Mouse (Mus musculus): Measurements from ENCODE around the gene Ulk2. TPM values are rescaled to one million over a fixed set of nuclear protein-coding genes. Genes with fewer than 3 reads are reported as not detected.
A peak's percentile ranks its signal among the peaks of the same experiment; 100 is the strongest.

Gene Ulk2
- total and polyA plus RNA-seq, 3 experiments = 7.9 to 10.5 (median 9.3) TPM

DNA sequence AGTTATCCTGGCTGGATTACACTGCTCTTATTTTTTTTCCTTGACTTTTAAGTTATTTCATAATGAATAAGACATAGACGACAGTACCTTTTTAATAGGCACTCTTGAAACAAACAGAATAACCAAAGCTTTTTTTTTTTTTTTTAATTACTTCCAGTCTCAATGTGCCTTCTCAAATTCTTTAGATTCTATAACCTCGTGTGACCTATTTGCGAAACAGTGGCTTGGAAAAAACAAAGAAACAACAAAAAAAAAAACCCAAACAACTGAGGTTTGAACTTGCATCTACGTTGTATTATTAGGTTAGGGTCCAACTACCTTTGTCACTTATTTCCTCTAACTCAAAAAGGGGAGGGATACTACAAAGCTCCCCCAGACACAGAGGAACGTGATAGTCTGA lies 1.2 kb downstream of the Ulk2 start:
- H3K27me3 ChIP-seq (replicated peaks) = no peaks in the 10 kb centered on the region
- peak overlapping the region; percentile 24 for H3K4me2 ChIP-seq (ENCODE audit: insufficient read depth, low read depth, poor library complexity, severe bottlenecking)
- peak overlapping the region; percentile 77 for H3K9ac ChIP-seq (ENCODE audit: insufficient read depth, low read depth)
- no peaks in the 10 kb centered on the region for H3K36me3 ChIP-seq (replicated peaks in 1 of 2; ENCODE audit: control insufficient read depth in 1 of 2, insufficient read depth in 1 of 2, low read length in 1 of 2)
- in situ Hi-C loops (cut with MboI; ENCODE audit: low pct_ligation_motif_present, low pct_unique_long_range_greater_than_20kb, low sequenced_read_pairs) = no loop called here
- H3K4me1 ChIP-seq (ENCODE audit: control insufficient read depth in 1 of 2, insufficient read depth in 2 of 2) = peaks cover 0 to 6% of the 10 kb centered on the region in 2 experiments; a peak in 2 of 4 replicates
- DNase-seq (ENCODE audit: extremely low read depth) = no peak
- H3K9me3 ChIP-seq (replicated peaks; ENCODE audit: low read length) = no peaks in the 10 kb centered on the region
- no peak overlapping the region for H3K27ac ChIP-seq (ENCODE audit: insufficient read depth, low read depth)
- peak overlapping the region; percentile 67 to 86 (median 82) for H3K4me3 ChIP-seq (replicated peaks in 1 of 3; ENCODE audit: low read depth in 2 of 3, low read length in 2 of 3, poor library complexity in 1 of 3)
- TF ChIP-seq E2F4 (IDR thresholded peaks at IDR 0.05; ENCODE audit: insufficient replicate concordance, low read depth, low read length) (no peak), EP300 (IDR thresholded peaks at IDR 0.05; ENCODE audit: low read length) (no peak), NRF1 (IDR thresholded peaks at IDR 0.05; ENCODE audit: low read depth, low read length) (no peak), SIN3A (IDR thresholded peaks at IDR 0.05; ENCODE audit: low read length) (no peak), ZKSCAN1 (IDR thresholded peaks at IDR 0.05; ENCODE audit: borderline replicate concordance, low read depth, low read length) (no peak), ETS1 (conservative IDR thresholded peaks at IDR 0.05; ENCODE audit: low read depth, low read length) (no peak), TBP (conservative IDR thresholded peaks at IDR 0.05; ENCODE audit: low read depth, low read length) (no peak), GABPA (IDR thresholded peaks at IDR 0.05; ENCODE audit: insufficient replicate concordance, low read depth, low read length) (no peak), MAZ (IDR thresholded peaks at IDR 0.05; ENCODE audit: low read depth, low read length) (no peak), JUND (conservative IDR thresholded peaks at IDR 0.05; ENCODE audit: low read depth, low read length) (no peak), POLR2AphosphoS2 (IDR thresholded peaks at IDR 0.05; ENCODE audit: low read depth, low read length) (no peak), USF1 (IDR thresholded peaks at IDR 0.05; ENCODE audit: low read depth, low read length) (no peak), ZC3H11A (IDR thresholded peaks at IDR 0.05; ENCODE audit: low read depth, low read length) (no peak), MAX (IDR thresholded peaks at IDR 0.05; ENCODE audit: low read length) (no peak), RAD21 (IDR thresholded peaks at IDR 0.05; ENCODE audit: low read depth, low read length) (no peak), BHLHE40 (IDR thresholded peaks at IDR 0.05; ENCODE audit: low read depth, low read length) (no peak), SMC3 (IDR thresholded peaks at IDR 0.05; ENCODE audit: low read depth, low read length) (no peak), MXI1 (IDR thresholded peaks at IDR 0.05; ENCODE audit: low read depth, low read length) (no peak)
- H3K79me2 ChIP-seq (replicated peaks; ENCODE audit: control insufficient read depth, extremely low read depth, insufficient read depth, poor library complexity, severe bottlenecking) = no peaks in the 10 kb centered on the region
- dilution Hi-C loops (cut with MboI; ENCODE audit: extremely low pct_ligation_motif_present, extremely low pct_unique_long_range_greater_than_20kb, low sequenced_read_pairs) = no loop called here

- dilution Hi-C loops (cut with MboI; ENCODE audit: extremely low pct_ligation_motif_present, extremely low pct_unique_long_range_greater_than_20kb, low sequenced_read_pairs) = no loop called here
- Histone ChIP-seq H3K4me2 (ENCODE audit: insufficient read depth, low read depth, poor library complexity, severe bottlenecking) (no peak overlapping the region), H3K79me2 (replicated peaks; ENCODE audit: control insufficient read depth, extremely low read depth, insufficient read depth, poor library complexity, severe bottlenecking) (no peaks in the 10 kb centered on the region), H3K36me3 (replicated peaks in 1 of 2; ENCODE audit: control insufficient read depth in 1 of 2, insufficient read depth in 1 of 2, low read length in 1 of 2) (no peaks in the 10 kb centered on the region), H3K27me3 (replicated peaks) (no peaks in the 10 kb centered on the region), H3K9me3 (replicated peaks; ENCODE audit: low read length) (no peaks in the 10 kb centered on the region), H3K4me3 (replicated peaks in 1 of 3; ENCODE audit: low read depth in 2 of 3, low read length in 2 of 3, poor library complexity in 1 of 3) (no peak overlapping the region), H3K27ac (ENCODE audit: insufficient read depth, low read depth) (no peak overlapping the region), H3K9ac (ENCODE audit: insufficient read depth, low read depth) (no peak overlapping the region), H3K4me1 (ENCODE audit: control insufficient read depth in 1 of 2, insufficient read depth in 2 of 2) (peaks cover 0 to 6% of the 10 kb centered on the region in 2 experiments; a peak in 2 of 4 replicates)
- TF ChIP-seq JUND (conservative IDR thresholded peaks at IDR 0.05; ENCODE audit: low read depth, low read length) = no peak
- TF ChIP-seq CTCF (conservative IDR thresholded peaks at IDR 0.05 in 1 of 2, IDR thresholded peaks at IDR 0.05 in 1 of 2; ENCODE audit: low read depth in 2 of 2, low read length in 2 of 2) = no peak
- TF ChIP-seq JUN (IDR thresholded peaks at IDR 0.05; ENCODE audit: insufficient read depth, low read depth, low read length) = no peak
- no peak for TF ChIP-seq HCFC1 (IDR thresholded peaks at IDR 0.05; ENCODE audit: low read depth, low read length)
- no peak for TF ChIP-seq ZKSCAN1 (IDR thresholded peaks at IDR 0.05; ENCODE audit: borderline replicate concordance, low read depth, low read length)
- no peak for TF ChIP-seq POLR2A (IDR thresholded peaks at IDR 0.05; ENCODE audit: low read depth, low read length)
- TF ChIP-seq IRF4 (IDR thresholded peaks at IDR 0.05; ENCODE audit: low read depth, low read length) = no peak
- TF ChIP-seq MAFK (IDR thresholded peaks at IDR 0.05; ENCODE audit: insufficient replicate concordance, low read length) = no peak
- TF ChIP-seq BHLHE40 (IDR thresholded peaks at IDR 0.05; ENCODE audit: low read depth, low read length) = no peak
- TF ChIP-seq E2F4 (IDR thresholded peaks at IDR 0.05; ENCODE audit: insufficient replicate concordance, low read depth, low read length) = no peak
- no peak for TF ChIP-seq POLR2AphosphoS2 (IDR thresholded peaks at IDR 0.05; ENCODE audit: low read depth, low read length)
- TF ChIP-seq RCOR1 (conservative IDR thresholded peaks at IDR 0.05; ENCODE audit: low read depth, low read length) = no peak
- TF ChIP-seq MAX (IDR thresholded peaks at IDR 0.05; ENCODE audit: low read length) = no peak
- no peak for TF ChIP-seq NELFE (IDR thresholded peaks at IDR 0.05; ENCODE audit: low read depth, low read length)
- in situ Hi-C loops (cut with MboI; ENCODE audit: low pct_ligation_motif_present, low pct_unique_long_range_greater_than_20kb, low sequenced_read_pairs) = no loop called here
- no peak for DNase-seq (ENCODE audit: extremely low read depth)
Measured at GRCm38 (mm10) chr11:61852916-61853315, 2.0 kb downstream of the Ulk2 start.
